Mouse (Mus musculus): Measurements from ENCODE around the gene Slc1a1.

Gene Slc1a1

DNA sequence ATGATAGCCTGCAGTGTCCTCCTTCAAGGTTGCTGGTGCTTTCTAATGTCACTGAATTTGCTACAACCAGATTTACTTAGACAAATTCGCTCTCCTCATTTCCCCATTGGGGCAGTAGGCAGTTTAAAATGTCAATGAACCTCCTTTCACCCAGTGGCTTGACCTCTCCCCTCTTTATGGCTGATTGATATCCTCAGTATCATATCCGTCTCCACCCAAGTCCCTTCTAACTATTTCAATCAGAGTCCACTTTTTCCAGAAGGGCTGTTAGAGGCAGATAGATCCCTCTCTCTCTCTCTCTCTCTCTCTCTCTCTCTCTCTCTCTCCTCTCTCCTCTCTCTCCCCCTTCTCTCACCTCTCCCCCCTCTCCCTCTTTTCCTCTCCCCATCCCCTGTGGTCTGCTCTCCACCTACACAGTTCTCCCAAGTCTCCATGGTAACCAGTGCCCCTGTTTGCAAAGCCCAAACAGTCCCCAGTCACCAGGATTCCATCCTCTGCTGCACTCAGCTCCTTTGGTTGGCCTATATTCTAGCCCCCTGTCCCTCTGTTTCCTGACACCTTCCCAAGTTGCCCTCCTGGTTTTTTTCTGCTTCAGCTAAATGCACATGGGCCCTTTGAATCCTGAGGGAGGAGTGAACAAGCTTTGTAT is 80.9 kb downstream of the Slc1a1 start:
- DNase-seq (ENCODE audit: extremely low spot score, low spot score): no peak

DNA sequence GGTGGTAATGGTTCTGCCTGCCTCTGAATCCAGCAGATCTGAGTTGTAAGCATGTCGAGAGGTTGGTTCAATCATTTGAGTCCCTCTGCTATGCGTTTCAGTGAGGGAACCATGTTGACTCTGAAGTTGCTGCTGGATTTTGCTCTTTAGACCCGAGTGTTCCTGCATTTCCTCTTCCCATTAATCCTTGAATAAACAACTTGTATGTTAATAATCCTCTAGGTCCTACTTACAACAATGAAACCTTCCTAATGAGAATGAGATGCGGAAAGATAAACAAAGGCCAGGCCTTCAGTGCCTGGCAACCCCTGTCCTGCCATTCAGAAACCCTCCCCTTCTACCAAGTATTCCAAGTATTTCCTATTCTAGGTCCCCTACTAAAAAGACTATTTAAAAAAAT is 81.6 kb downstream of the Slc1a1 start:
- DNase-seq (ENCODE audit: extremely low spot score, low spot score): no peak

DNA sequence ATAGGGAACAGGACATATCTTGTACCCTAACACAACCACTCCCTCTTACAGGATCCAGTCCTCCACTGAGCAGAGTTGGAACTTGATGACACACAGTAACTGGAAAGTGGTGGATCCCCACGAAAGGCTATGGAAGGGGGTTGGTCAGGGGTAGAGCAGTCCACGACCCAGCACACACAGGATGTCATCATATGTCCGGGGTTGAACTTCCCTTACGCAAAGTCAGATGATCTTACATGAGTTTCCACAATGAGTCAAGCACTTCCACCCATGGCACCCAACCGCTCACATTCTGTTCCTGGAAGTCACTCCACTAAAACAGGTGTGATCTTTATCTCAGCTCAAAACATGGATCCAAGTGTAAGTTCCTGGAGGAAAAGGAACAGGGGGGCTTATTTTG is 83.0 kb downstream of the Slc1a1 start:
- no peak for DNase-seq (ENCODE audit: extremely low spot score, low spot score)

DNA sequence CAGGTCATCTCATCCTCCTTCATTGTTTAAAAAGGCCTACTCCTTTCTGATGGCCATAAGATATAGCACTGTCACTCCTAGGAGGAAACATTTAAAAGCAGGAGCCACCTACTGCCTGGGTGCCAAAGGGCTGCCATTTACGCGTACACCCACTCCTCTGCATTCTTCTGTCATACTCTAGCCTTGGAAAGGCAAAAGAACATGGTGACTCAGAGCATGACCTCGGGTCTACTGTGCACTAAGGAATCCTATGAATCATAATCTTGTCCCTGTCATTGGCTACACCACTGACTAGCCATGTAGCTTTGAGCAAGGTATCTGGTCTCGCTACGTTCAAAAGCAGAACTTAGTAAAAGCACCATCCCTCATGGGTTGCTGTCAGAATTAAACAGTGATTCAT is 91.5 kb downstream of the Slc1a1 start:
- DNase-seq (ENCODE audit: extremely low spot score, low spot score): no peak

DNA sequence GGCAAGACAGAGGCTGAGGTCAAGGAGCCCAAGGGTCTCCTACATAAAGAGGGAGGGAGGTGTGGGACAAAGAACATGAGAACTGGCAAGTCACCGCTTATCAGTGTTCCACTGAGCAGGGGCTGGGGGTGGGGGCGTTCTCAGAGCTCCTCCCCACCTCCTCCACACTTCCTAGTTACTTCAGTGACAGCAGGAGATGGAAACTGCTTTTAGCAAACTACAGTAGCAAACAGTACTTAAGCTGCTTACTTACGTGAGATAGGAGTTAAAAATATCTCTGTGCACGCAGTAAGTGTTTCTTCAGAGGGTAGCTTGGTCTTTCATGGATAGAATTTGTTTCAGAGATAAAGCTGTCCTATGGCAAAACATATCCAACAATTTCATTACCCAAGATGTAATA is 92.5 kb downstream of the Slc1a1 start:
- DNase-seq (ENCODE audit: extremely low spot score, low spot score): no peak

DNA sequence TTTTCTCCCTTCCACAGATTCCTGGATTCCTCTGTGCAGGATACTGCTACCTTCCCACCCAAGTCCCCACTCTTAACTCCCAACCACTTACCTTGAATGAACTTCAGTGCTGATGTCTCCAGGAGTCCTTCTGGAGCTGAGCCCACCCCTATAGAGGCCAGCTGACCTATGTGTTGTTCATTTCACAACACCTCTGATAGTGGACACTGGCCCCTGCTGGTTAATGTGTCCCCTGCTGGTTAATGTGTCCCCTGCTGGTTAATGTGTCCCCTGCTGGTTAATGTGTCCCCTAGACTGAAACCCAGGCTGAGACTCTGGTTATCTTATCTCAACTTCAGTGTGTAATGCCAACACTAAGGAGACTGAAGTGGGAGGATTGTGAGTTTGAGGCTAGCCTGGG is 94.2 kb downstream of the Slc1a1 start:
- no peak for DNase-seq (ENCODE audit: extremely low spot score, low spot score)

DNA sequence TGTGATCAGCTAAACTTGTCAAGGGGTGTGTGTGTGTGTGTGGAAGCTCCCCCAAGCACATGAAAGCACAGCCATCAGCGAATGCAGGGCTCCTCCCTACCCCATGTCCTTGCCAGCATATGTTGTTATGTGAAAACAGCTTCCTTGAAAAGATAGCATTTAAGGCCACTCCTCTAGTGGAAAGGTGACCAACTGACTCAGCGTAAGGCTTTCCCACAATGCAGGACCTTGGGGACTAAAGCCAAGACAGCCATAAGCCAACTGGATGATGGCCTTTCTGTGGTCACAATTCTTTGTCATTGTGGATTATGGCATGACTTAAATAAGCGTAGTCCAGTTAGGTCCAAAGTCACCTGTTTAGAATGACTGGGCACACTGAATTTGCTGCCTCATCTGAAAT is 100.0 kb downstream of the Slc1a1 start:
- no peak for DNase-seq (ENCODE audit: extremely low spot score, low spot score)

DNA sequence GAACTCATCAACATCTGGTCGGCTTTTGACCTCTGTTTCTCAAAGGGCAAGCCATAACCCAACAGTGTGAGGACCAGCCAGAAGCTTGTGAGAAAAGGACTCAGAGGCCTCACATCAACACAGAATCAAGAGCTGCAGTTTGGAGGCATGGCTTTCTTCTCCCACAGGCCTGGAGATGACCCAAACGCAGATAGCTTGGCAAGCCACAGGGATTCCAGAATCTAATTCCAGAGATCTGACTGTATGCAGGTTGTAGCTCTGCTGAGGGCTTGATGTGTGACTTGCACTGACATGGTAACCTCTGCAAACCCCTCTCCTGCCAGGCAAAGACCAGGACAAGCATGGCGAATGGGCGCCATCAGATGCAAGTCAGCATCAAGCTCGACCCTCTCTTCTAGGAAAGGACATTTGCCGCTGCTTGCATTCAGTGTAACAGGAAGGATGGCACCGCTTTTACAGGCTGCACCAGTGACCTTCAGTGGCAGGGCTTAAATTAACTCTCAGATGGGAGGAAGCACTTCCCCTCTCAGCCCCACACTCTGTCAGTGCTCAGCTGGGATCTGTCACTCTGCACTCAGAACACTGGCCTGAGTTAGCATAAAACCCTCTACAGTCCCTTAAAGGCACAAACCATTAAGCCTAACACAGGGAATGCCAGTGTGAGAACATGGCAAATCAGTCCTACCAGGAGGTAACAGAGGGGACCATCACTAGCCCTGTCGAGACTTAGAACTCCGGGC is 105.5 kb downstream of the Slc1a1 start:
- no peak for DNase-seq (ENCODE audit: extremely low spot score, low spot score)

DNA sequence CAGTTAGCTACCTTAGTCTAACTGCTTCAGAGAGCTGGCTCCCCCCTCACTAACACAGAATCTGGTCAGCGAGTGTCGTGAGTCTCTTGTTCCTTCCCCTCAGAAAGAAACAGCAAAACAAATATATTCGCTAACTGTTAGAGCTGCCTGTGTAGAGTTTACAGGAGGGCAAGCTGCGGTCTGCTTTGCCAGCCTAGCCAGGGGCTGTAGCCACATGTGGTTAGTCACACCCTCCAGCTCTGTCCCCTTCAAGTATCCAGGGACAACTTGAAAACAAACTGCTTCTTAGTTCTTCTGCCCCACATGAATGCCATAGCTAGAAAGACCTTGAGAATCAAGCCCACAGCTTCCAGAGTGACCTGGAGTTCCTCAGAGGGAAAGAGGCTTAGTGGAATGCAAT is 106.4 kb downstream of the Slc1a1 start:
- DNase-seq (ENCODE audit: extremely low spot score, low spot score): no peak

DNA sequence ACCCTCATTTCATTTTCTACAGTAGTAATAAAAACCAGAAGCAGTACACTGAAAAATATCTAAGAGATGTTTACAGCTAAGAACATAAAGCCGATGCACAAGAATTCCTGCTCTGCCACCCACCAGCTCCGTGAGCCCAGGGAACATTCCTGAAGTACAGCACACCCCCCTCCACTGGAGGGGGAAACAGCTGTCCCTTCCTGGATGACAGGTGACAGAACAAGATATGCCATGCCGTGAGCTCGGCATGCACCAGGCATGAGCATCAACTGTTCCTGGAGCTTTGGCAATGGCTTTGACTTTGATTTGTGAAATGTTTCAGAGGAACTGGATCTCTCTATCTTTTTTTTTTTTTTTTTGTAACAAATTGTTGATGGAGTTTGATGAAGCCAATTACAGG is 111.9 kb downstream of the Slc1a1 start:
- DNase-seq (ENCODE audit: extremely low spot score, low spot score): no peak

DNA sequence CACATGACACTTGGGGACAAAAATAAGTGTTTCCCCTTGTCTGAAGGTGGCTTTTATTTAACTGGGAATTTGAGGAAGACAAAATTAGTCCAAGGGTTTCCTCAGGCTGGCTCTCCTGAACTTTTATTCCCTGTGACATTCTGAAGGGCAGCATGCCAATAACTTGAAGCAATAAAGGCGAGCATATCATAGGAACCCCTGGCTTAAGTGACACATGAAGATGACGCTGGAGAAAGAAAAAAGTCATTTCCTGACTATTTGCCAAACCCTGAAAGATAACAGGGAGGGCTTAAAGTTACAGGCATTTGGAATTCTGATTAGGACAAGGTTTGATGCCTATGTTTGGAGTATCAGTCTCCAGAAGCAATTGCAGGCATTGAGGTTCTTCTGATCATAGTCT is 112.5 kb downstream of the Slc1a1 start:
- no peak for DNase-seq (ENCODE audit: extremely low spot score, low spot score)

DNA sequence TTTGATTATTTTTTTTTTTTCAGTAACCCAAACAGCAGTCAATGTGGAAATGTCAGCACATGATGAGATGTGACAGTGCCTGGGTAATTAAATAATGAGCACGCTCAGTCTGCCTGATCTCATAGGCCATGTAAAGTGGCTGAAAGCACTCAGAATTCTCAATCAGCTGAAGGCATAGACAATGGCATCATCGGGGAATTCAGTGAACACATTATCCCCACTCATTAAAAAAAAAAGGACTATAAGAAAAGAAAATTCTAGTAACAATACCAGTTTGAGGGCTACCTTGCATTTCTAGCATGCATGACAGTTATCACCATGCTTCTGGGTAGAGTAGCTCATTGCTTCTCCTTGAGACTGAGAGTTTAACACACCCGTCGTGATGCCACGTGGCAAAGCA is 116.4 kb downstream of the Slc1a1 start:
- DNase-seq (ENCODE audit: extremely low spot score, low spot score): no peak

DNA sequence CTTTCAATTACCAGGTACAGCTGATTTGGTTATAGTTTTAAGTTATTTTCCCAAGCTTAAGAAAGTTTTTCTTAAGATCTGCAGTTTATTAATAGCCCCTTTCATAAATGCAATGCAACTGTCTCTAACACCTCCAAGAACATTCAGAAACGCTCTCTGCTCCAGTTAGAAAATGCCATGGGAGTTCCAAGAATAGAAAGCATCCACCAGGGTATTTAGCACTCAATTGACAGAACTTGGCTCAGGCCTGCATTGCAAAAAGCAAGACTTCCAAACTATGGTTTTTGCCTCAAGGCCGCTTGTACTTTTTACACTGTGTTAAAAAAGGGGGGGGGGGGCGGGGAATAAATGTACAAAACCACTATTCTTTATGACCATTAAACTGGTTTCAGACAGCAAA is 128.3 kb downstream of the Slc1a1 start:
- no peak for DNase-seq (ENCODE audit: extremely low spot score, low spot score)

DNA sequence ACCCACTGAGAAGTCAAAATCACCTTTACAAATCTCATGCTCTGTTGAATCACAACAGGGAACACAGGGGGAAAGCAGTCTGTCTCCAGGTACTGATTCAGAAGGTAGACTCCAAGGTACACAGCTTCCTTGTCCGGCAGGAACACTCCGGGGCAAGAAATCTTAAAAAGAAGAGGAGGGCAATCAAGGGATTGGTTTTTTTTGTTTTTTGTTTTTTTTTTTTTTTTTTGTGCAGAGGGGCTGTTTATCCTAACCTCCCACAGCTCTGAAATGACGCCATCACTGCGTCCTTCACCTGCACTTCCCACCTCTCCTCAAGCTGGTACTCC is 128.6 kb downstream of the Slc1a1 start:
- no peak for DNase-seq (ENCODE audit: extremely low spot score, low spot score)

Data from neural tube, embryonic 10.5 days (tissue).